Mouse (Mus musculus) midbrain, embryonic 11.5 days (tissue): ENCODE data around the gene Lcn2. TPM values are rescaled to one million over a fixed set of nuclear protein-coding genes. Genes with fewer than 3 reads are reported as not detected.
A peak's percentile ranks its signal among the peaks of the same experiment; 100 is the strongest.

Experiments
- ATAC-seq: fragments of 200-750 bp; cut with Nextera tagmentation; 2 replicates; pipeline ENCODE4 v1.8.0; 2017; ENCODE audit warnings: moderate TSS enrichment, moderate library complexity; ENCODE audit not compliant: low FRiP score
- DNase-seq: peaks from one replicate; pipeline ENCODE4 v3.0.0; 2015; ENCODE audit warnings: low spot score; ENCODE audit errors: missing footprints
- H3K27ac ChIP-seq: fragments of 300-500 bp; sonication (generic); 2 replicates; pipeline ENCODE4 v1.5.1; 2014; ENCODE audit warnings: low read depth, low read length
- H3K27me3 ChIP-seq: fragments of 300-500 bp; sonication (generic); 2 replicates; pipeline ENCODE4 v1.6.1; 2014; ENCODE audit warnings: mild to moderate bottlenecking, low read length, moderate library complexity, mixed read lengths; ENCODE audit not compliant: control insufficient read depth, insufficient read depth
- H3K36me3 ChIP-seq: fragments of 300-500 bp; sonication (generic); 2 replicates; pipeline ENCODE4 v1.6.1; 2014; ENCODE audit warnings: mild to moderate bottlenecking, low read length, moderate library complexity, mixed read lengths; ENCODE audit not compliant: control insufficient read depth, insufficient read depth
- H3K4me1 ChIP-seq: fragments of 300-500 bp; sonication (generic); 2 replicates; pipeline ENCODE4 v1.6.1; 2014; ENCODE audit warnings: low read length; ENCODE audit not compliant: control insufficient read depth, insufficient read depth
- H3K4me2 ChIP-seq: fragments of 300-500 bp; sonication (generic); 2 replicates; pipeline ENCODE4 v1.6.1; 2014; ENCODE audit warnings: mild to moderate bottlenecking, moderate library complexity
- H3K4me3 ChIP-seq: fragments of 300-500 bp; sonication (generic); 2 replicates; pipeline ENCODE4 v1.5.1; 2014; ENCODE audit warnings: low read depth, low read length
- H3K9ac ChIP-seq: fragments of 300-500 bp; sonication (generic); 2 replicates; pipeline ENCODE4 v1.6.1; 2014; ENCODE audit warnings: low read length
- H3K9me3 ChIP-seq: fragments of 300-500 bp; sonication (generic); 2 replicates; pipeline ENCODE4 v1.6.1; 2016; ENCODE audit warnings: low read length; ENCODE audit not compliant: control insufficient read depth
- WGBS: fragments of 180-500 bp; shearing (Covaris S2); extraction: QIAGEN DNeasy Blood & Tissue Kit; methylation state at CpG from one replicate; pipeline ENCODE4 v1.1.7; 2014; 5-methylcytosine and 5-hydroxymethylcytosine counted together
- polyA plus RNA-seq: library from polyadenylated mRNA; unstranded; fragments of >200 nt; fragmentation: Nextera tagmentation; extraction: Ambion mirVana; gene quantifications from 2 replicates; pipeline ENCODE4 v1.2.1, GENCODE M21; 2014

The Lcn2 gene
- polyA plus RNA-seq, 1 experiment from 2014 or later, result 0.30 TPM

DNA sequence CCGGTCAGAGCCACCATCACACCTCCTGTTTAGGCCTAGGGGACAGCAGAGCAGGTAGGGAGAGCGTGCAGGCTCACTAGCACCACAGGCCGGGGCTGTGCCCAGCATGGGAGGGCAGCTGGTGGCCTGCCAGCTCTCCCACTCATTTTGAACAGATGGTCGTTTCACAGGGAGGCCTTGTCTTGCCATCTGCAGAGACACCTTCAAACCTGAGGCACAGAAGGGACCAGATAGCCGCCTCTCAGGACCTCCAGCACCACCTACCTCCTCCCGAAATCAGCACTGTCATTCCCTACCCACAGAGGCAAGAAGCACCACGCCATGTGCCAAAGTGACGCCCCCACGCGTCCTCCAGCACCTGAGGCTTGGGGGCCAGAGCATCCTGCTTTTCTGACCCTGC is 44.0 kb downstream of the Lcn2 start:
- DNase-seq (no peak), ATAC-seq (no peak)
- no peaks in the 10 kb centered on the region for H3K36me3 ChIP-seq
- no peak overlapping the region for H3K4me3 ChIP-seq
- no peak overlapping the region for H3K4me2 ChIP-seq
- no peaks in the 10 kb centered on the region for H3K9me3 ChIP-seq
- no peaks in the 10 kb centered on the region for H3K4me1 ChIP-seq
- H3K9ac ChIP-seq, result no peak overlapping the region
- no peak overlapping the region for H3K27ac ChIP-seq
- WGBS, result 80% methylated on average over 10 of the region's 10 CpGs
- no peaks in the 10 kb centered on the region for H3K27me3 ChIP-seq

- Histone ChIP-seq H3K36me3 (no peaks in the 10 kb centered on the region), H3K27ac (no peak overlapping the region), H3K4me1 (no peaks in the 10 kb centered on the region), H3K9ac (no peak overlapping the region; the same call in 1 of the 2 replicates), H3K27me3 (no peaks in the 10 kb centered on the region), H3K4me2 (no peak overlapping the region), H3K9me3 (no peaks in the 10 kb centered on the region), H3K4me3 (no peak overlapping the region)
- ATAC-seq (no peak), DNase-seq (no peak)
- 96% methylated on average over 2 of the region's 2 CpGs for WGBS
Measured at GRCm38 (mm10) chr2:32343351-32343671, 44.7 kb downstream of the Lcn2 start.

- Histone ChIP-seq H3K36me3 (no peaks in the 10 kb centered on the region), H3K9me3 (no peaks in the 10 kb centered on the region), H3K27ac (no peak overlapping the region), H3K4me2 (no peak overlapping the region), H3K27me3 (no peaks in the 10 kb centered on the region), H3K4me3 (no peak overlapping the region), H3K4me1 (no peaks in the 10 kb centered on the region), H3K9ac (no peak overlapping the region; the same call in 1 of the 2 replicates)
- ATAC-seq (0 out of 2 replicates have a peak, but pooled peaks have one; percentile 38), DNase-seq (no peak)
- 70% methylated on average over 6 of the region's 6 CpGs for WGBS
Measured at GRCm38 (mm10) chr2:32342539-32343350, 45.3 kb downstream of the Lcn2 start.

- ATAC-seq (no peak), DNase-seq (no peak)
- no peak overlapping the region for H3K4me2 ChIP-seq
- no peak overlapping the region for H3K27ac ChIP-seq
- H3K4me3 ChIP-seq, result no peak overlapping the region
- H3K36me3 ChIP-seq, result no peaks in the 10 kb centered on the region
- no peak overlapping the region for H3K9ac ChIP-seq
- H3K9me3 ChIP-seq, result no peaks in the 10 kb centered on the region
- 91% methylated on average over 4 of the region's 4 CpGs for WGBS
- H3K4me1 ChIP-seq, result no peaks in the 10 kb centered on the region
- no peaks in the 10 kb centered on the region for H3K27me3 ChIP-seq
Measured at GRCm38 (mm10) chr2:32342039-32342438, 46.0 kb downstream of the Lcn2 start.

DNA sequence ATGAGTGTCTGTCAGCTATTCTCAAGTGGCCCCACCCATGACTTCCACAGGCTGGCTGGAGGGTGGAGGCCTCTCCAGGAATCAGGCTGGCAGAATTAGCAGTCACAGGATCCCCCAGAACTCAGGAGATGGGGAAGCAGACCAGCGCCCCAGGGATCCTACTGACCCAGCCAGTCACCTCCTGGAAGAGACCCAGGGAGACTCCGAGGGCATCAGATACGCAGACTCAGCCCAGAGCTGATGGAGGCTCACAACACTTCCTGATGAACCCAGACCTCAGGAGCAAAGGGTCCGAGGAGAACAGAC is 46.5 kb downstream of the Lcn2 start:
- 79% methylated on average over 4 of the region's 4 CpGs for WGBS
- no peak for ATAC-seq

DNA sequence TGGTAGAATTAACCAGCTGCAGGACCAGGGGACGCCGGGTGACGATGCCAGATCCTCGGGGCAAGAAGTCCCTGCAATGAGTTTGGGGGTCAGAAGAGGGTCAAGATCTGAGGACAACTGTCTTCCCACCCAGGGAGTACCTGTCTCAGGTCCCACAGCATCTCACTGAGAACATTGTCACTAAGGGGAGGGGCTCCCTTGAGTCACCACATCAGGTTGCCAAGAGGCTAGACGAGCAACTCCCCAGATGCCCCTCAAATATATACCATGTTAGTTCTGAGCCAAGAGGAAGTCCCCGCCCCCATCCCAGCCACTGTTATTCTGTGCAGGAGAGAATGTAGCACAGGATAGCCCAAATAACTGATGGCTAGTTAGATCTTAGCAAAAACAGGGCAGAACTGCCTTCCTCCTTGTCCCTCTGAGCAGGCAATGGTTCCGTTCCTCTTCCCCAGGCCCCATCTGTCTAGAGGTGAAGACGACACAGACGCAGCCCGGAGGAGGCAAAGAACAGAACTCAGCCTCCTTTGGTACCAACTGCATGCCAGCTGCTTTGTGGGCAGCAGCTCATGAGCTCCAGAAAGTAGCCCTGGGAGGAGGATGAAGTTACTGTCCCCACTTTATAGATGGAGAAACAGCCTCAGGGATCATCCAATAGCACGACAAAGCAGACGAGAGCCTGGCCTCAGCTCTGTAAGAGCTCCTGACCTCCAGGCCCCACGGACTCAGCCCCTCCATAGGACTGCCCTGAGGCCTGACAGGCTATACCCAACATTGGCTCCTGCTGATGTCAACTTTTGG is 47.0 kb downstream of the Lcn2 start:
- H3K27ac ChIP-seq, result no peak overlapping the region
- DNase-seq (no peak), ATAC-seq (no peak)
- H3K4me1 ChIP-seq, result no peaks in the 10 kb centered on the region
- H3K9me3 ChIP-seq, result no peaks in the 10 kb centered on the region
- H3K4me3 ChIP-seq, result no peak overlapping the region
- 0 out of 2 replicates have a peak overlapping the region, but pooled peaks have one; percentile 5 for H3K9ac ChIP-seq
- no peaks in the 10 kb centered on the region for H3K27me3 ChIP-seq
- no peaks in the 10 kb centered on the region for H3K36me3 ChIP-seq
- 87% methylated on average over 13 of the region's 13 CpGs for WGBS
- H3K4me2 ChIP-seq, result no peak overlapping the region

More for the DNA sequence above, 46.5 kb downstream of the Lcn2 start:
- Histone ChIP-seq H3K4me2 (no peak overlapping the region), H3K4me1 (no peaks in the 10 kb centered on the region), H3K9me3 (no peaks in the 10 kb centered on the region), H3K9ac (0 out of 2 replicates have a peak overlapping the region, but pooled peaks have one; percentile 5), H3K27ac (no peak overlapping the region), H3K36me3 (no peaks in the 10 kb centered on the region), H3K4me3 (no peak overlapping the region), H3K27me3 (no peaks in the 10 kb centered on the region)
- DNase-seq, result no peak

DNA sequence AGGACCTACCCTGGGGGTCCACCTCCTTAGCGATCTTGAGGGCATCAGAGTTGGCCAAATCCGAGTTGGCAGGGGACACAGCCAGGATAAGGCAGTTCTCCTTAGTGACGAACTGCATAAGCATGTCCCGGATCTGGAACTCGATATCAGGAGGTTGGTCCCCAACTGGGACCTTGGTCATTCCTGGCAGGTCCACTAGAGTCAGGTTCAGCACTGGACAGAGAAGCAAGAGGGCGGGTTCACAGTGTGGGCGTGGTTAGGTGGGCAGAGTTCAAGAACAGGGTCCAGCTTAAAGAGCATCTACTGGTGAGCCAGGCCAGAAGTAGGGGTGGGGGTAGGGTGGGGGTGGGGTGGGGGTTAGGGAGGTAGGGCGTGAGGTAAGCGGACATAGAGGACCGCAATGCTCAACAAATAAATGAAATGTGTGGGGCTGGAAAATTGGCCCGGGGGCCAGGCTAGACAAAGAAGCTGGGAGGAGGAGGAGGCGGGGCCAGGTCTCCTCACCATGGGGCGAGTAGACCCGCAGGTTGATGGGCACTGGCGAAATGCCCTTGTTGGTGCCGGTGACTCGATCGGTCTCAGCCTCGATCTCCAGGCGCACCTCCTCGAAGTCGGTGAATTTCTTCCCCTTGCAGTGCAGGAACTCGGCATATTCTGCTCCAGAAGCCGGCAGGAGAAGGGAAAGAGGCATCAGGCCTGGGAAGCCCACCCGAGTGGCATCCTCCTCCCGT is 48.0 kb downstream of the Lcn2 start:
- H3K27ac ChIP-seq, result no peak overlapping the region
- H3K27me3 ChIP-seq, result no peaks in the 10 kb centered on the region
- no peak for ATAC-seq
- H3K4me2 ChIP-seq, result no peak overlapping the region
- no peak for DNase-seq
- H3K4me3 ChIP-seq, result no peak overlapping the region
- H3K9ac ChIP-seq, result no peak overlapping the region
- no peaks in the 10 kb centered on the region for H3K9me3 ChIP-seq
- WGBS, result 42% methylated on average over 26 of the region's 26 CpGs
- H3K36me3 ChIP-seq, result no peaks in the 10 kb centered on the region
- no peaks in the 10 kb centered on the region for H3K4me1 ChIP-seq

DNA sequence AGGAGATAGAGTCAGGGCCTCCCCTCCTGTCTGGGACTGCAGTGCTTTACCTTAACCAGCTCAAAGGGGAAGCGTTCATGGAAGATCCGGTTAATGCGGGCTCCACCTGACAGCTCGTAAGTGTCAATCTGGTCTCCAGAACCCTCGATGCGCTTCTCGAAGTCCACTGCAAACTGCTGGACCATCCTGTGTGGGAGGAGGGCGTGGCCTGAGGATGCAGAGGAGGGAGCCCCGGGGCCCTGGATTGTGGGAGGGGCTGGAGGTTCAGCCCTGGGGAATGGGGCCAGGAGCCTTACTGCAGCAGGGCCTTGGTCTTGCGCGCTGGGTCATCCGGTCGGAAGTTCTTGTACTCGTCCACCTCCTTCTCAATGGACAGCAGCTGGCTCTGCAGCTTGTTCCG is 52.2 kb downstream of the Lcn2 start:
- Histone ChIP-seq H3K9ac (no peak overlapping the region), H3K27ac (no peak overlapping the region), H3K4me1 (no peaks in the 10 kb centered on the region), H3K36me3 (no peaks in the 10 kb centered on the region), H3K4me3 (no peak overlapping the region), H3K9me3 (no peaks in the 10 kb centered on the region), H3K4me2 (no peak overlapping the region), H3K27me3 (no peaks in the 10 kb centered on the region)
- 55% methylated on average over 15 of the region's 15 CpGs for WGBS
- no peak for DNase-seq
- no peak for ATAC-seq
